8 mouse cellular contexts compared by ENCODE assay signal in the genomic region with DNA sequence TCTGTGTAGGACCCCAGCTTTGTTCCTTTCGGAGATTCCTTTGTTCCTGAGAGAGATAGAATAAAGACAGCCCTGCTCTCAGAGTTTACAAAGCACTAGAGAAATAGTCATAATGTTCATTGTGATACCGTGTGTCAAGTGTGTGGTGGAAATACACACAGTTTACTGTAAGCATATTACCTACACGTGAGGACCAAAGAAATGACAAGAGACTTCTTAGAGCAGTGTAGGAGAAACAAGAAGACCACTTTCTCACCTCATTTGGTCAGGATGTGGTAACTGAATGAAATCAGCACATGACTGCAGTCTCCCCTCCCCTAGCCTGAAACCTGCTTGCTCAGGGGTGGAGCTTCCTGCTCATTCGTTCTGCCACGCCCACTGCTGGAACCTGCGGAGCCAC. TPM values are rescaled to one million over a fixed set of nuclear protein-coding genes. Genes with fewer than 3 reads are reported as not detected.
A peak's percentile ranks its signal among the peaks of the same experiment; 100 is the strongest.
DNase-seq lines count a peak whose midpoint lies in the region; ATAC-seq and TF ChIP-seq lines count a peak whose summit lies in the region.

No protein-coding gene starts in this region.

- no peaks in the 10 kb centered on the region for H3K9me3 ChIP-seq in heart, embryonic 13.5 days
- H3K9me3 ChIP-seq in forebrain, embryonic 15.5 days = no peaks in the 10 kb centered on the region
- no peaks in the 10 kb centered on the region for H3K9me3 ChIP-seq in neural tube, embryonic 15.5 days (replicated peaks)

- peak overlapping the region; percentile 84 for H3K4me2 ChIP-seq in heart, embryonic 13.5 days
- H3K4me2 ChIP-seq in forebrain, embryonic 15.5 days (replicated peaks) = peak overlapping the region; percentile 97
- H3K4me2 ChIP-seq in neural tube, embryonic 15.5 days = peak overlapping the region; percentile 99

- no peak for TF ChIP-seq CTCF in liver, adult 2 months (IDR thresholded peaks at IDR 0.05; ENCODE audit: low read depth, low read length)

- WGBS in heart, embryonic 13.5 days = 6% methylated on average over 6 of the region's 6 CpGs
- 1% methylated on average over 6 of the region's 6 CpGs for WGBS in forebrain, embryonic 15.5 days
- WGBS in liver, adult 2 months = 3% methylated on average over 6 of the region's 6 CpGs
- 5% methylated on average over 6 of the region's 6 CpGs for WGBS in neural tube, embryonic 15.5 days

- no peak for DNase-seq in heart, adult 18-20 months
- DNase-seq in MEL-GATA-1-ER (ENCODE audit: extremely low read depth, low read depth) = peak; percentile 90
- DNase-seq in liver, adult 2 months (ENCODE audit: extremely low read depth, low read depth, low spot score) = peak; percentile 81
- no peak for DNase-seq in left cerebral cortex, postnatal 25 days (ENCODE audit: low spot score in 2 of 2)
- no peak for DNase-seq in ovary, adult 18-20 months (ENCODE audit: low spot score)

- H3K36me3 ChIP-seq in heart, embryonic 13.5 days = peaks cover 28% of the 10 kb centered on the region
- H3K36me3 ChIP-seq in forebrain, embryonic 15.5 days = peaks cover 4% of the 10 kb centered on the region
- no peaks in the 10 kb centered on the region for H3K36me3 ChIP-seq in liver, adult 2 months (ENCODE audit: control insufficient read depth, insufficient read depth, low read length)
- H3K36me3 ChIP-seq in neural tube, embryonic 15.5 days = peaks cover 25% of the 10 kb centered on the region

- H3K4me1 ChIP-seq in heart, embryonic 13.5 days = peaks cover 15% of the 10 kb centered on the region
- H3K4me1 ChIP-seq in forebrain, embryonic 15.5 days = peaks cover 17% of the 10 kb centered on the region
- peaks cover 4% of the 10 kb centered on the region; the same call in 1 of the 2 replicates for H3K4me1 ChIP-seq in liver, adult 2 months (ENCODE audit: control insufficient read depth, insufficient read depth, low read length)
- H3K4me1 ChIP-seq in neural tube, embryonic 15.5 days = peaks cover 16% of the 10 kb centered on the region

- intact Hi-C loops in left cerebral cortex, postnatal 25 days (cut with DNase I) = no loop called here

- peak overlapping the region; percentile 66 for H3K4me3 ChIP-seq in heart, embryonic 13.5 days
- peak overlapping the region; percentile 87 for H3K4me3 ChIP-seq in forebrain, embryonic 15.5 days
- peak overlapping the region; percentile 38; the same call in 1 of the 2 replicates for H3K4me3 ChIP-seq in liver, adult 2 months (ENCODE audit: insufficient read depth, low read depth, low read length)
- H3K4me3 ChIP-seq in neural tube, embryonic 15.5 days (replicated peaks) = peak overlapping the region; percentile 77

- no peak overlapping the region; the same call in 1 of the 2 replicates for H3K27ac ChIP-seq in heart, embryonic 13.5 days (replicated peaks)
- H3K27ac ChIP-seq in forebrain, embryonic 15.5 days (replicated peaks) = peak overlapping the region; percentile 7; the same call in 1 of the 2 replicates
- peak overlapping the region; percentile 40 for H3K27ac ChIP-seq in liver, adult 2 months (replicated peaks; ENCODE audit: insufficient read depth, low read depth, low read length)
- peak overlapping the region; percentile 99 for H3K27ac ChIP-seq in neural tube, embryonic 15.5 days (replicated peaks)

- H3K27me3 ChIP-seq in heart, embryonic 13.5 days (replicated peaks) = no peaks in the 10 kb centered on the region
- no peaks in the 10 kb centered on the region for H3K27me3 ChIP-seq in forebrain, embryonic 15.5 days
- no peaks in the 10 kb centered on the region for H3K27me3 ChIP-seq in liver, adult 2 months (ENCODE audit: control insufficient read depth, insufficient read depth, low read length)
- no peaks in the 10 kb centered on the region; the same call in 1 of the 2 replicates for H3K27me3 ChIP-seq in neural tube, embryonic 15.5 days (replicated peaks)

- no peak for TF ChIP-seq POLR2A in liver, adult 2 months (IDR thresholded peaks at IDR 0.05; ENCODE audit: extremely low read depth, insufficient read depth, low read length)

- ATAC-seq in heart, embryonic 13.5 days (ENCODE audit: extremely low read depth, insufficient number of reproducible peaks, low FRiP score, low TSS enrichment) = no peak
- ATAC-seq in forebrain, embryonic 15.5 days (replicated peaks) = peak; percentile 34
- ATAC-seq in neural tube, embryonic 15.5 days (ENCODE audit: low FRiP score) = peak; percentile 40; the same call in 1 of the 2 replicates

- H3K9ac ChIP-seq in heart, embryonic 13.5 days = peak overlapping the region; percentile 72
- H3K9ac ChIP-seq in forebrain, embryonic 15.5 days (replicated peaks) = peak overlapping the region; percentile 25; the same call in 1 of the 2 replicates
- peak overlapping the region; percentile 13; the same call in 1 of the 2 replicates for H3K9ac ChIP-seq in liver, adult 2 months (ENCODE audit: low read depth, low read length)
- H3K9ac ChIP-seq in neural tube, embryonic 15.5 days (replicated peaks) = peak overlapping the region; percentile 21; the same call in 1 of the 2 replicates

- no peaks in the 10 kb centered on the region for H3K79me2 ChIP-seq in liver, adult 2 months (ENCODE audit: control insufficient read depth, insufficient read depth, low read length)

RNA-seq across cellular contexts. Expression of a gene that starts 17.2 kb away (rescaled TPM):
- polyA plus RNA-seq in heart, embryonic 13.5 days (2015; fragmentation: Nextera tagmentation; extraction: Ambion mirVana) = 13.5 and 14.0 TPM in 2 replicates
- total RNA-seq in heart, adult 18-20 months (2021) = 1 to 10 TPM; 1.8 to 2.1 TPM
- 69.1 and 73.3 TPM in 2 replicates for polyA plus RNA-seq in forebrain, embryonic 15.5 days (2015; fragmentation: Nextera tagmentation; extraction: Ambion mirVana)
- under 0.01 and 0.07 TPM in 2 replicates for total RNA-seq in liver, adult 2 months (2014; rRNA removed)
- 0.04 and 0.66 TPM in 2 replicates for polyA plus RNA-seq in liver, adult 2 months (2012; rRNA removed)
- 110 and 136 TPM in 2 replicates for polyA plus RNA-seq in neural tube, embryonic 15.5 days (2015; fragmentation: Nextera tagmentation; extraction: Ambion mirVana)
- 100 to 1,000 TPM; 429 to 435 TPM for total RNA-seq in left cerebral cortex, postnatal 25 days (2021)

RNA-seq across cellular contexts. Expression of a gene that starts 21.3 kb away (rescaled TPM):
- 42.5 and 46.7 TPM in 2 replicates for polyA plus RNA-seq in heart, embryonic 13.5 days (2015; fragmentation: Nextera tagmentation; extraction: Ambion mirVana)
- total RNA-seq in heart, adult 18-20 months (2021) = 10 to 100 TPM; 28.1 to 34.4 TPM
- 71.8 and 75.5 TPM in 2 replicates for polyA plus RNA-seq in forebrain, embryonic 15.5 days (2015; fragmentation: Nextera tagmentation; extraction: Ambion mirVana)
- total RNA-seq in liver, adult 2 months (2014; rRNA removed) = 68.7 and 74.7 TPM in 2 replicates
- 44.0 and 56.0 TPM in 2 replicates for polyA plus RNA-seq in liver, adult 2 months (2012; rRNA removed)
- polyA plus RNA-seq in neural tube, embryonic 15.5 days (2015; fragmentation: Nextera tagmentation; extraction: Ambion mirVana) = 53.9 and 58.6 TPM in 2 replicates
- total RNA-seq in left cerebral cortex, postnatal 25 days (2021) = 10 to 100 TPM; 15.6 to 16.9 TPM

RNA-seq across cellular contexts. Expression of a gene that starts 21.5 kb away (rescaled TPM):
- not detected in 2 replicates for polyA plus RNA-seq in heart, embryonic 13.5 days (2015; fragmentation: Nextera tagmentation; extraction: Ambion mirVana)
- total RNA-seq in heart, adult 18-20 months (2021) = 1 to 10 TPM; 1.8 to 1.9 TPM
- polyA plus RNA-seq in forebrain, embryonic 15.5 days (2015; fragmentation: Nextera tagmentation; extraction: Ambion mirVana) = 0.46 TPM in 1 of 2 replicates, not detected in the other
- total RNA-seq in liver, adult 2 months (2014; rRNA removed) = 8.9 TPM in 2 replicates
- polyA plus RNA-seq in liver, adult 2 months (2012; rRNA removed) = 0.81 TPM in 1 of 2 replicates, not detected in the other
- 0.47 TPM in 1 of 2 replicates, not detected in the other for polyA plus RNA-seq in neural tube, embryonic 15.5 days (2015; fragmentation: Nextera tagmentation; extraction: Ambion mirVana)
- total RNA-seq in left cerebral cortex, postnatal 25 days (2021) = 1 to 10 TPM; 4.8 to 8.9 TPM

RNA-seq across cellular contexts. Expression of a gene that starts 22.5 kb away (rescaled TPM):
- 4.5 and 5.0 TPM in 2 replicates for polyA plus RNA-seq in heart, embryonic 13.5 days (2015; fragmentation: Nextera tagmentation; extraction: Ambion mirVana)
- 10 to 100 TPM; 18.4 to 22.1 TPM for total RNA-seq in heart, adult 18-20 months (2021)
- polyA plus RNA-seq in forebrain, embryonic 15.5 days (2015; fragmentation: Nextera tagmentation; extraction: Ambion mirVana) = 4.7 and 6.8 TPM in 2 replicates
- 99.7 and 113 TPM in 2 replicates for total RNA-seq in liver, adult 2 months (2014; rRNA removed)
- polyA plus RNA-seq in liver, adult 2 months (2012; rRNA removed) = 1.6 and 2.9 TPM in 2 replicates
- 0.72 and 3.5 TPM in 2 replicates for polyA plus RNA-seq in neural tube, embryonic 15.5 days (2015; fragmentation: Nextera tagmentation; extraction: Ambion mirVana)
- total RNA-seq in left cerebral cortex, postnatal 25 days (2021) = 10 to 100 TPM; 18.3 to 24.3 TPM

RNA-seq across cellular contexts. Expression of a gene that starts 22.7 kb away (rescaled TPM):
- 3.6 and 5.0 TPM in 2 replicates for polyA plus RNA-seq in heart, embryonic 13.5 days (2015; fragmentation: Nextera tagmentation; extraction: Ambion mirVana)
- total RNA-seq in heart, adult 18-20 months (2021) = 1 to 10 TPM; 7.9 to 8.4 TPM
- polyA plus RNA-seq in forebrain, embryonic 15.5 days (2015; fragmentation: Nextera tagmentation; extraction: Ambion mirVana) = 9.1 and 9.7 TPM in 2 replicates
- total RNA-seq in liver, adult 2 months (2014; rRNA removed) = 2.9 TPM in 2 replicates
- polyA plus RNA-seq in liver, adult 2 months (2012; rRNA removed) = 1.4 and 1.9 TPM in 2 replicates
- 4.0 and 4.6 TPM in 2 replicates for polyA plus RNA-seq in neural tube, embryonic 15.5 days (2015; fragmentation: Nextera tagmentation; extraction: Ambion mirVana)
- 1 to 10 TPM; 5.4 to 5.9 TPM for total RNA-seq in left cerebral cortex, postnatal 25 days (2021)

Comparison
In these comparisons a context has a peak if more than half of its experiments do, and no peak if none do; other contexts are left out.
1. H3K9ac ChIP-seq: peak in every context shown above with its lines; median percentile 72 in heart, embryonic 13.5 days; 25 in forebrain, embryonic 15.5 days; 21 in neural tube, embryonic 15.5 days; 13 in liver, adult 2 months.
2. DNase-seq: peak in MEL-GATA-1-ER (single experiment) and liver, adult 2 months (single experiment); none in heart, adult 18-20 months (0 of 2), left cerebral cortex, postnatal 25 days (0 of 2) and ovary, adult 18-20 months (single experiment).
3. Peak in every context shown above with its lines, with median percentiles within 50 percentile points of each other: H3K4me2 ChIP-seq and H3K4me3 ChIP-seq.